Mouse (Mus musculus): ENCODE results near the gene Frzb.

- TF ChIP-seq POLR2A (IDR thresholded peaks at IDR 0.05; ENCODE audit: insufficient read depth, low read depth, low read length) = no peak
- TF ChIP-seq CTCF (IDR thresholded peaks at IDR 0.05; ENCODE audit: insufficient read depth, low read depth, low read length) = no peak
These were observed 2.7 kb downstream of the Frzb start for GRCm38 (mm10) chr2:80444418-80445365.
